In the genomic region with DNA sequence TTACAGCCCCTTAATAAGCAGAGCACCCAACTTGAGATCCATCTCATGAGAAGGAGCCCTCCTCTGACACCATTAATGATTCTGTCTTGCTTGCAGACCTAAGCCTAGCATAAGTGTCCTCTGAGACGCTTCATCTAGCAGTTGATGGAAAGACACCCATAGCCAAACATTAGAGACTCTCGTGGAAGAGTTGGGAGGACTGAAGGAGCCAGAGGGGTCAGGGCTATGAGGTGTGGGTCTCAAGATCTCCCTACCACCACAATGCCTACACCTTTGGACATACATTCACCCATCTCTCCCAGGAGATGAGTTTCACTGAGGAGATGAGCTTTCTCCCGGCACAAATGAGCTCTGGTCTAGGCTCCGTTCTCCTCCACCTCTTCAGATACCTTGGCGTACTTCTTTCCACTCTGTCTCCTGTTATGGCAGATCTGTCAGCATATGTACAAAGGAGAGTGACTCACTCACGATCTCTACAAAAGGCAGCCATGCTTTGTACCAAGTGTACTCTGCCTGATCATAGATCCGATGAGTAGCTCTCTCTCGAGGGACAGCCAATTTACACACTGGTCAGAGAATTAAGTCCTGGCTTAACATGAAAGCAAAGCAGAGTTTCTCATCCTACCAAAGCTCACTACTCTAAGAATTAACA, we compare ENCODE assay signal across 23 mouse cellular contexts. TPM values are rescaled to one million over a fixed set of nuclear protein-coding genes. Genes with fewer than 3 reads are reported as not detected.
DNase-seq lines count a peak whose midpoint lies in the region; ATAC-seq and TF ChIP-seq lines count a peak whose summit lies in the region.
"Had no signal": no experiment of that assay in that cellular context is flagged by ENCODE, and none has a peak within 500 bp of the region (broad histone marks: within the 10 kb centered on the region; RNA-seq: fewer than 3 reads in every experiment).

No protein-coding gene starts in this region.

- H3K27me3 ChIP-seq in intestine, postnatal 0 days (replicated peaks; ENCODE audit: control insufficient read depth, insufficient read depth, low read length) = no peaks in the 10 kb centered on the region
- no peaks in the 10 kb centered on the region for H3K27me3 ChIP-seq in liver, embryonic 16.5 days (ENCODE audit: control insufficient read depth, insufficient read depth, low read depth, low read length)
- no peaks in the 10 kb centered on the region for H3K27me3 ChIP-seq in stomach, postnatal 0 days (ENCODE audit: control insufficient read depth, insufficient read depth, low read length)
- H3K27me3 ChIP-seq: limb, embryonic 13.5 days; lung, embryonic 15.5 days; neural tube, embryonic 12.5 days had no signal

- no peak for ATAC-seq in intestine, postnatal 0 days
- ATAC-seq in liver, embryonic 16.5 days (ENCODE audit: low read depth) = no peak
- peak; percentile 64; the same call in 1 of the 2 replicates for ATAC-seq in stomach, postnatal 0 days (ENCODE audit: low FRiP score, low TSS enrichment)
- ATAC-seq: forebrain, embryonic 14.5 days; hindbrain, postnatal 0 days had no signal

- no peaks in the 10 kb centered on the region; the same call in 1 of the 2 replicates for H3K4me1 ChIP-seq in bone marrow, adult 2 months (ENCODE audit: control insufficient read depth, insufficient read depth, low read length)
- H3K4me1 ChIP-seq in intestine, postnatal 0 days (replicated peaks; ENCODE audit: control insufficient read depth, insufficient read depth, low read length) = peaks cover 7% of the 10 kb centered on the region; the same call in 1 of the 2 replicates
- peaks cover 52% of the 10 kb centered on the region for H3K4me1 ChIP-seq in liver, embryonic 16.5 days (ENCODE audit: control insufficient read depth, low read depth, low read length)
- no peaks in the 10 kb centered on the region for H3K4me1 ChIP-seq in stomach, postnatal 0 days (replicated peaks; ENCODE audit: control insufficient read depth, insufficient read depth)
- H3K4me1 ChIP-seq: neural tube, embryonic 12.5 days had no signal

- WGBS in bone marrow, adult 2 months = 78% methylated on average over 8 of the region's 8 CpGs
- WGBS in intestine, postnatal 0 days = 62% methylated on average over 8 of the region's 8 CpGs
- WGBS in liver, embryonic 16.5 days (ENCODE audit: insufficient replicate concordance) = 60% methylated on average over 8 of the region's 8 CpGs
- WGBS in stomach, postnatal 0 days = 66% methylated on average over 8 of the region's 8 CpGs

- H3K9me3 ChIP-seq in intestine, postnatal 0 days (ENCODE audit: control insufficient read depth) = no peaks in the 10 kb centered on the region
- no peaks in the 10 kb centered on the region for H3K9me3 ChIP-seq in liver, embryonic 16.5 days (replicated peaks; ENCODE audit: control insufficient read depth, low read length)
- H3K9me3 ChIP-seq in stomach, postnatal 0 days (ENCODE audit: control insufficient read depth, low read length) = no peaks in the 10 kb centered on the region
- H3K9me3 ChIP-seq: heart, embryonic 10.5 days; limb, embryonic 13.5 days; lung, embryonic 15.5 days; neural tube, embryonic 12.5 days had no signal

- peak overlapping the region; percentile 13; the same call in 1 of the 2 replicates for H3K4me2 ChIP-seq in intestine, postnatal 0 days (replicated peaks; ENCODE audit: low read depth)
- no peak overlapping the region for H3K4me2 ChIP-seq in liver, embryonic 16.5 days (ENCODE audit: low read depth, low read length)
- H3K4me2 ChIP-seq in stomach, postnatal 0 days (replicated peaks; ENCODE audit: low read depth) = no peak overlapping the region
- H3K4me2 ChIP-seq: limb, embryonic 13.5 days; lung, embryonic 15.5 days; neural tube, embryonic 12.5 days had no signal

- no peak for TF ChIP-seq CTCF in bone marrow, adult 2 months (IDR thresholded peaks at IDR 0.05; ENCODE audit: control insufficient read depth, insufficient read depth, low read length)
- no peak for TF ChIP-seq CTCF in intestine, postnatal 0 days (IDR thresholded peaks at IDR 0.05; ENCODE audit: low read depth)
- TF ChIP-seq CTCF in stomach, postnatal 0 days (IDR thresholded peaks at IDR 0.05; ENCODE audit: low read depth) = no peak

- no peak for TF ChIP-seq POLR2A in bone marrow, adult 2 months (IDR thresholded peaks at IDR 0.05; ENCODE audit: borderline replicate concordance, control insufficient read depth, low read depth, low read length)

- H3K27ac ChIP-seq in bone marrow, adult 2 months (ENCODE audit: control insufficient read depth, insufficient read depth, low read depth, low read length, poor library complexity) = peak overlapping the region; percentile 50
- peak overlapping the region; percentile 74 for H3K27ac ChIP-seq in intestine, postnatal 0 days (ENCODE audit: low read depth, low read length)
- H3K27ac ChIP-seq in liver, embryonic 16.5 days (ENCODE audit: low read length) = peak overlapping the region; percentile 75
- no peak overlapping the region for H3K27ac ChIP-seq in stomach, postnatal 0 days (replicated peaks)
- H3K27ac ChIP-seq: heart, embryonic 10.5 days; hindbrain, postnatal 0 days; limb, embryonic 13.5 days; lung, embryonic 15.5 days; neural tube, embryonic 12.5 days had no signal

- no peak for TF ChIP-seq EP300 in stomach, postnatal 0 days (optimal IDR thresholded peaks at IDR 0.05)

- 0 out of 2 replicates have a peak overlapping the region, but pooled peaks have one; percentile 3 for H3K9ac ChIP-seq in intestine, postnatal 0 days (ENCODE audit: low read depth, low read length)
- H3K9ac ChIP-seq in liver, embryonic 16.5 days (ENCODE audit: low read depth, low read length) = no peak overlapping the region
- no peak overlapping the region for H3K9ac ChIP-seq in stomach, postnatal 0 days (ENCODE audit: low read length)
- H3K9ac ChIP-seq: limb, embryonic 13.5 days; lung, embryonic 15.5 days; neural tube, embryonic 12.5 days had no signal

- H3K36me3 ChIP-seq in intestine, postnatal 0 days (ENCODE audit: control insufficient read depth, insufficient read depth) = no peaks in the 10 kb centered on the region
- H3K36me3 ChIP-seq in liver, embryonic 16.5 days (ENCODE audit: control insufficient read depth, insufficient read depth) = no peaks in the 10 kb centered on the region
- no peaks in the 10 kb centered on the region for H3K36me3 ChIP-seq in stomach, postnatal 0 days (ENCODE audit: control insufficient read depth, insufficient read depth, low read length)
- H3K36me3 ChIP-seq: heart, embryonic 10.5 days; limb, embryonic 13.5 days; lung, embryonic 15.5 days; neural tube, embryonic 12.5 days had no signal

- no peak overlapping the region for H3K4me3 ChIP-seq in bone marrow, adult 2 months (replicated peaks; ENCODE audit: control insufficient read depth, low read depth, low read length)
- no peak overlapping the region for H3K4me3 ChIP-seq in intestine, postnatal 0 days (ENCODE audit: low read depth, low read length)
- no peak overlapping the region for H3K4me3 ChIP-seq in liver, embryonic 16.5 days (ENCODE audit: low read depth, low read length)
- H3K4me3 ChIP-seq in stomach, postnatal 0 days (ENCODE audit: low read depth, low read length) = no peak overlapping the region
- H3K4me3 ChIP-seq: heart, embryonic 10.5 days; limb, embryonic 13.5 days; lung, embryonic 15.5 days; neural tube, embryonic 12.5 days had no signal

- DNase-seq in stomach, postnatal 0 days (ENCODE audit: low spot score) = no peak
- DNase-seq in adrenal gland, postnatal 4 days (ENCODE audit: low spot score in 2 of 2) = no peak
- no peak for DNase-seq in layer of hippocampus, adult 8-10 months (ENCODE audit: low spot score in 2 of 2)
- no peak for DNase-seq in cerebellum, postnatal 10 days
- DNase-seq: adrenal gland, postnatal 14 days; cerebellum, adult 11-12 months; cerebellum, postnatal 25 days; embryo, embryonic 11 days; kidney, adult 18-20 months; kidney, postnatal 4 days; layer of hippocampus, adult 9-11 months; lung, postnatal 4 days; midbrain, embryonic 14.5 days; right cerebral cortex, postnatal 25 days had no signal

RNA-seq across cellular contexts. Expression of a gene that starts 4.7 kb away (rescaled TPM):
- 30.4 and 51.5 TPM in 2 replicates for polyA plus RNA-seq in bone marrow, adult 2 months (2011; ENCODE audit: insufficient read depth, insufficient read length, low replicate concordance, missing spikeins)
- 62.3 and 68.7 TPM in 2 replicates for polyA plus RNA-seq in intestine, postnatal 0 days (2015; fragmentation: Nextera tagmentation; extraction: Ambion mirVana)
- polyA plus RNA-seq in liver, embryonic 16.5 days (2015; fragmentation: Nextera tagmentation; extraction: Ambion mirVana) = 69.7 and 71.3 TPM in 2 replicates
- 37.5 and 38.7 TPM in 2 replicates for polyA plus RNA-seq in stomach, postnatal 0 days (2015; fragmentation: Nextera tagmentation; extraction: Ambion mirVana)
- 10 to 100 TPM; 39.4 to 40.4 TPM for total RNA-seq in adrenal gland, postnatal 4 days (2021)
- 10 to 100 TPM; 54.8 to 58.1 (median 55.9) TPM for total RNA-seq in layer of hippocampus, adult 8-10 months (2022)

RNA-seq across cellular contexts. Expression of a gene that starts 14.5 kb away (rescaled TPM):
- 920 and 2,064 TPM in 2 replicates for polyA plus RNA-seq in bone marrow, adult 2 months (2011; ENCODE audit: insufficient read depth, insufficient read length, low replicate concordance, missing spikeins)
- polyA plus RNA-seq in intestine, postnatal 0 days (2015; fragmentation: Nextera tagmentation; extraction: Ambion mirVana) = 89.1 and 99.6 TPM in 2 replicates
- polyA plus RNA-seq in liver, embryonic 16.5 days (2015; fragmentation: Nextera tagmentation; extraction: Ambion mirVana) = 34.8 and 54.9 TPM in 2 replicates
- polyA plus RNA-seq in stomach, postnatal 0 days (2015; fragmentation: Nextera tagmentation; extraction: Ambion mirVana) = 120 and 138 TPM in 2 replicates
- 100 to 1,000 TPM; 205 to 207 TPM for total RNA-seq in adrenal gland, postnatal 4 days (2021)
- 10 to 100 TPM; 27.2 to 45.2 (median 37.3) TPM for total RNA-seq in layer of hippocampus, adult 8-10 months (2022)
